Mouse (Mus musculus): ENCODE data around the gene Zmat5.

Gene Zmat5

GRCm38 (mm10) chr11:4740785-4741184, 36.3 kb downstream of the Zmat5 start:
- DNase-seq, result no peak

- no peak for DNase-seq
These were observed 40.2 kb downstream of the Zmat5 start for GRCm38 (mm10) chr11:4744691-4745090.

- DNase-seq, result no peak
These were observed 41.5 kb downstream of the Zmat5 start for GRCm38 (mm10) chr11:4745969-4746368.

GRCm38 (mm10) chr11:4746733-4747132, 42.3 kb downstream of the Zmat5 start, which contains the start of gene Cabp7:
Cabp7 (minus strand) TSS chr11:4746778.
- DNase-seq, result no peak

- no peak for DNase-seq
These were observed 42.8 kb downstream of the Zmat5 start for GRCm38 (mm10) chr11:4747285-4747684.

GRCm38 (mm10) chr11:4750263-4750662, 45.8 kb downstream of the Zmat5 start:
- DNase-seq, result peak; percentile 59

GRCm38 (mm10) chr11:4752836-4753235, 48.4 kb downstream of the Zmat5 start:
- no peak for DNase-seq

GRCm38 (mm10) chr11:4754036-4754435, 49.6 kb downstream of the Zmat5 start:
- no peak for DNase-seq

GRCm38 (mm10) chr11:4754867-4755266, 50.4 kb downstream of the Zmat5 start:
- no peak for DNase-seq

GRCm38 (mm10) chr11:4756460-4756859, 52.0 kb downstream of the Zmat5 start:
- no peak for DNase-seq

- DNase-seq, result no peak
These were observed 52.7 kb downstream of the Zmat5 start for GRCm38 (mm10) chr11:4756984-4757788.

GRCm38 (mm10) chr11:4757789-4758158, 53.3 kb downstream of the Zmat5 start:
- no peak for DNase-seq

- DNase-seq, result peak; percentile 17
These were observed 56.0 kb downstream of the Zmat5 start for GRCm38 (mm10) chr11:4760438-4760837.

GRCm38 (mm10) chr11:4761991-4762390, 57.5 kb downstream of the Zmat5 start:
- no peak for DNase-seq

- no peak for DNase-seq
These were observed 58.0 kb downstream of the Zmat5 start for GRCm38 (mm10) chr11:4762511-4762910.

- no peak for DNase-seq
These were observed 59.2 kb downstream of the Zmat5 start for GRCm38 (mm10) chr11:4763631-4764030.

GRCm38 (mm10) chr11:4764476-4764875, 60.0 kb downstream of the Zmat5 start:
- DNase-seq, result no peak

GRCm38 (mm10) chr11:4768399-4768798, 63.9 kb downstream of the Zmat5 start:
- no peak for DNase-seq

- DNase-seq, result no peak
These were observed 64.8 kb downstream of the Zmat5 start for GRCm38 (mm10) chr11:4769293-4769692.

- no peak for DNase-seq
These were observed 65.4 kb downstream of the Zmat5 start for GRCm38 (mm10) chr11:4769881-4770280.

GRCm38 (mm10) chr11:4771756-4772155, 67.3 kb downstream of the Zmat5 start:
- DNase-seq, result no peak

- peak; percentile 67 for DNase-seq
These were observed 68.4 kb downstream of the Zmat5 start for GRCm38 (mm10) chr11:4772925-4773324.

GRCm38 (mm10) chr11:4780927-4781326, 76.4 kb downstream of the Zmat5 start:
- no peak for DNase-seq

GRCm38 (mm10) chr11:4783116-4783515, 78.6 kb downstream of the Zmat5 start:
- DNase-seq, result no peak

- DNase-seq, result no peak
These were observed 80.2 kb downstream of the Zmat5 start for GRCm38 (mm10) chr11:4784629-4785142.
